Mouse (Mus musculus) small intestine, adult 2 months (tissue): ENCODE data around the gene Ly6g.

Experiments
- CTCF ChIP-seq: fragments of 200-500 bp; IDR thresholded peaks from 2 replicates; pipeline ENCODE4 v1.5.1; 2012; ENCODE audit warnings: low read depth, mild to moderate bottlenecking, control low read depth, inconsistent platforms, low read length, moderate library complexity, mixed read lengths; ENCODE audit not compliant: insufficient replicate concordance, insufficient read length; ENCODE audit errors: extremely low read depth
- POLR2A ChIP-seq: fragments of 200-500 bp; IDR thresholded peaks from 2 replicates; pipeline ENCODE4 v1.6.1; 2012; ENCODE audit warnings: low read depth, mild to moderate bottlenecking, control low read depth, inconsistent platforms, low read length, moderate library complexity

DNA sequence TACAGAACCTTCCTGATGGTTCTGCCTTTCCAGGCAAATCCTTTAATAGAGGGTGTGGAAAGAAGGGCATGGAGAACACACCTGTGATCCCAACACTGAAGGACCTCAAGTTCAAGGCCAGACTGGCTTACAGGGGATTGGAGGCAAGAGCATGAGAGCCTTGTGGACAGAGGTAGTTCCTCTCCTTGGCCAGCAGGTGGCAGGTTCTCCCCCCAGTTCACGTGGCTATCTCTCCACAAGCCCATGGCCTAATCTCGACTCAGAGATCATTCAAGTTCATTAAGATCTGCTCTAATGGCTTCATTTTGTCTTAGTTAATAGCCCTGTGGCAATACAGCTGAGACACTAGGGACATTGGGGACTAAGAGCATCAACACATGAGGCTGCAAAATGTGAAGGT, 35.0 kb upstream of the Ly6g start:
- TF ChIP-seq POLR2A (no peak), CTCF (peak; percentile 54; the same call in 1 of the 2 replicates)
